Mouse (Mus musculus): ENCODE measurements around the gene P4ha1.
"Not testable (repeated sequence)": the region's sequence is repeated elsewhere in the genome, so short reads cannot be mapped to it uniquely, and the experiment has no call there.

The P4ha1 gene

DNA sequence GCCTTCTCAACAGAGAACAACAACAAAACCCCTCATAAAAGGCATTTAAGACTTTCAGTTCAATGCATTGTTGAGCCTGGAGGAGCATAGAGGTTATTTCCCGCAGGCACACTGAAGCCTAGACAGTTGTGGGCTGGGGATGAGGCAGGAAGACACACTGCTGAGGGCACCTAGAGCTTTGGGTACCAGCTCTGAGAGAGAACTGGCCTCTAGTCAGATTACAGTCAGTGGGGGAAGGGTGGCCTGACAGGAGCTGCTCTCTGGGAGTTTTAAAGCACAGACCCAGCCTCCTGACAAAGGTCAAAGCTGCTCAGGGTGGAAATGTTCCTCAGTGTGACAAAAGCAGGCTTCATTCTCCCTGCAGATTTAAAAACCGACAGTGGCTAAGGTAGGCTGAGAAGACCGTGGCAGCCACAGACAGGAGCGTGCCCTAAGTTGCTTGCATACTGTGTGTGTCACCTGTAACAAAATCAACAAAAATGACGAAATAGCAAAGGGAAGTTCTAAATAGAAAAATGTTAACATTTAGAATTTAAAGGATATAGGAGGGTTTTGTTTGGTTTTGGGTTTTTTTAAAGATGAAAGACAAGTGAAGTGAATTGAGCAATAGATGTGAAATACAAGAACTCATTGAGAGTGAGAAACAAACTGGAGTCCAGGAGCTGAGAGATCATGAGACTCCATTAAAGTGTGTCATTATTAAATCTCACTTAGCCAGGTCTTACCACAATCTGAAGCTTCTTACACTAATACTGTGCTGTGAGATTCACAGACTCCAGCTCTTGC lies 42.9 kb downstream of the P4ha1 start:
- in situ Hi-C loops (cut with MboI; ENCODE audit: low sequenced_read_pairs): no loop called here

DNA sequence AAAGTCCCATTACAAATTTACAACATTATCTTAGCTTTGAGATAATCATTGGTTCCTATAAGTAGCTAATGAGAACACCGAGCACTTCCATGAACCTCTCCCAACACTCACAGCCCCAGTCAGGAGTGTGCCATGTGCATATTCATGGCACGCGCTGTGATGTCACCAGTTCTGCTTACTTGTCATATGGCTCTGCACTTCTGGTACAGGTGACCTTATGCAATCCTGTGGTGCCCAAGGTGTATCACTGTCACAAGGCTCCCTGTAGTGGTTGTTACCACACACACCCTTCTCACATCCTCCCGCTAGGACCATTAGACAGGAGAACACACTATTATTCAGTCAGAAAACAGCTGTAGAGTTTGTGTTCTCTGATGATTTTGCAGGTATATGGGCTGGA lies 43.6 kb downstream of the P4ha1 start:
- in situ Hi-C loops (cut with MboI; ENCODE audit: low sequenced_read_pairs): no loop called here

DNA sequence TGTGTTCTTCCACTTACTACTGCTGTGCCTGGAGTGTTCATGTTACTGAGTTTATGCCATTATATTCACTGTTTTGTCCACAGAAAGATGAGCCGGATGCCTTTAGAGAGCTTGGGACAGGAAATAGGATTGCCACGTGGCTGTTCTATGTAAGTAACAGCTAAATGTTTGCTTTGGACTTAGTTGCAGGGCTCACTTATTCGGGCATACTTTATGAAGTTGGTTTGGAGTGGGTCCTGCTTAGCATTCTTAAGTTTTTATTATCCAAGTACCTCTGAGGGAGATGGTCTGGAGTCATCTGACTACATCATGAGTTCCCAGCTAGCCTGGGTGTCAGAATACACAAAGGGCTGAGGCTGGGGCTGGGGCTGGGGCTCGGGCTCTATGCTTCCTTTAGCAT lies 44.1 kb downstream of the P4ha1 start:
- in situ Hi-C loops (cut with MboI; ENCODE audit: low sequenced_read_pairs): no loop called here

DNA sequence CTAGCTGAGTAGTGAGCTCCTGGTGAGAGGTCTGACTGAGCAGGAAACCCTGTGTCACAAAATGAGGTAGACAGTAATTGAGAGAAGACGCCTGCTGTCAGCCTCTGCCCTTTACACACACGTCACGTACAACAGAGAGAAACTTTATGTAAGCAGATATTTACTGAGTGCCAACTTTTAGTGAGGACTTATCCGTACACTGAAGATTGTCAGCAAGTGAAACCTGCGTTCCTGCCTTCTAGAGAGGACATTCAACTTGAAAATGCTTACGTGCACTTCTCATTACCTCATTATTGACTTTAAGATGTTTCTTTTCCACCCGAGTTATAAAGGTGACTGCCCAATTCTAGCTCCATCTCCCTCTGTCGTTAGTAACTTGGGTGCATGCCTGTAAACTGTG lies 45.6 kb downstream of the P4ha1 start:
- in situ Hi-C loops (cut with MboI; ENCODE audit: low sequenced_read_pairs): no loop called here

DNA sequence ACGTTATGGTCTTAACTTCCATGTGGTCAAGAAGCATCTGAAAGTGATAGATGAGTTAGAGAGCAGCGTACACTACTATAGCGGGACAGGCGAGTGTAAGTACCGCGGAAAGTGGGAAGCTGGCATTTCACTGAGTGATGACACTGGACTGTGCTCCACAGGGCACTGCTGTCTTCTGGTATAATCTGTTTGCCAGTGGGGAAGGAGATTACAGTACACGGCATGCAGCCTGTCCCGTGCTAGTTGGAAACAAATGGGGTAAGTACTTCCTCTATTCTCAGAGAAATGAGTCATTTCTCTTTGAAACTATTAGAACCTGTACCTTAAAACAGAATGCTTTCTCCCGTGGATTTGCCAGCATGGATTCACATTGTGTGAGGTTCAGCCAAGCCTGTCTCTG lies 46.3 kb downstream of the P4ha1 start:
- in situ Hi-C loops (cut with MboI; ENCODE audit: low sequenced_read_pairs): no loop called here

DNA sequence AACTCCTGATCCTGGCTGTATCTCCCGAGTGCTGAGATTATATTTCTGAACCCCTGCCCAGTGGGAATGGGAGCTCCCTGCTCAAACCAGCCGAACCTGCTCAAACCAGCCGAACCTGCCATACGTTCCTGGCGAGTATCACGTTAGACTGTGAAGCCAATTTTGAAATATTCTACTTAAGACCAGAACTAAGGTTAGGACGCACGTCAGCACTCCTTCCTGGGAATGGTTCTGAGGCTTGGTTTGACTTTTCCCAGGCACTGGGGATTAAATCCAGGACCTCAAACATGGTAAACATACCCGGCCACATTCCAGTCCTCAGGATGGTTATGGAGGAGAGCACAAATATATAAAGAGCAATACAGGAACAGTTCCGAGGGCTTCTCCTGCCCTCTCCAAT lies 54.8 kb downstream of the P4ha1 start:
- in situ Hi-C loops (cut with MboI; ENCODE audit: low sequenced_read_pairs): no loop called here

DNA sequence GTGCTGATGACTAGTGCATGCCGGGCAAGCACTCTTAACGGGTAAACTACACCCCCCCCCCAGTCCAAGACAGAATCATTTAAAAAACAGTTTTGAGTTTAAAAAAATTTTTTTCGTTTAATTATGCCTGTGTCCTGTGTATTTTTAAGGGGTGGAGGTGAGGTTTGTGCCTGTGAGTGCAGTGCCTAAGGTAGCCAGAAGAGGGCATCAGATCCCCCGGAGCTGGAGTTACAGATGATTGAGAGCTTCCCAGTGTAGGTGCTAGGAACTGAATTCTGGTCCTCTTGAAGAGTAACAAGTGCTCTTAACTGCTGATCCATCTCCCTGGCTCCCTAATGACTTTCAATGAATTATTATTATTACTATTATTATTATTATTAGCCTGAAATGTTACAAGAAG lies 55.6 kb downstream of the P4ha1 start:
- in situ Hi-C loops (cut with MboI; ENCODE audit: low sequenced_read_pairs): no loop called here

DNA sequence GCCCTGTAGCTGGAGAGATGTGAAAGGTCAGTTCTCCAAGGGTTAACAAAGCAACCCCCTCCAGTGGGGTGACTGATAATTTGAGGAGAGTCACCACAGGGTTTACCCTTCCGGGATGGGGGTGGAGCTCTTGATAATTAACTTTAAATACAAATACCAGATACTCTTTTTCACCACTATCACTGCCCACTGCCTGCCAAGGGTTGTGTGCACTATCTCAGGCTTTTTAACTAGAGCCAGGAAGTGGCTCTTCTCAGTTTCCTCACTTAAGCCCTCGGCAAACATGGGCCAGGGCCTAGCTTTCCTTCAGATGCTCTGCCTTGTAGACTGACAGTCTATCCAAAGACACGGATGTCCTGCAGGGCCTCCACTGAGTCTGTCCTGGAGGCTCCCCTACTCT lies 56.8 kb downstream of the P4ha1 start:
- in situ Hi-C loops (cut with MboI; ENCODE audit: low sequenced_read_pairs): no loop called here

DNA sequence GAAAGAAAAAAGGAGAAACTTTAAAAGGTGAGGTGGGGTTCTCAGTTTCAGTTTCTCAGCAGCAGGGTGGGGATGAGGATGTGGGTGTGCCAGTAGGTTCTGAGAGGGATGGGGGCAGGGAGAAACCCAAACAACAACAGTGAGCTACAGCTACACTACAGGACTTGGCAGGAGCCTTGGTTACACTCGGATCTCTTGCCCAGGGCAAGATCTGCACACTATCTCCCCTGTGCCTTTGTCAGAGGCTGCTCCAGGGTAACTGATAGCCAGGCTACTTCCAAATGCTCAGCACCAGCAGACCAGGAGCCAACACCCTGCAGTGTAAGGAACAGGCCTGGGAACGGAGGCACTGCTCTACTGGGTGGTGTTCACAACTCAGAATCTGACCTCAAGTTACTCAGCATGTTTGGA lies 57.3 kb downstream of the P4ha1 start:
- in situ Hi-C loops (cut with MboI; ENCODE audit: low sequenced_read_pairs): no loop called here

DNA sequence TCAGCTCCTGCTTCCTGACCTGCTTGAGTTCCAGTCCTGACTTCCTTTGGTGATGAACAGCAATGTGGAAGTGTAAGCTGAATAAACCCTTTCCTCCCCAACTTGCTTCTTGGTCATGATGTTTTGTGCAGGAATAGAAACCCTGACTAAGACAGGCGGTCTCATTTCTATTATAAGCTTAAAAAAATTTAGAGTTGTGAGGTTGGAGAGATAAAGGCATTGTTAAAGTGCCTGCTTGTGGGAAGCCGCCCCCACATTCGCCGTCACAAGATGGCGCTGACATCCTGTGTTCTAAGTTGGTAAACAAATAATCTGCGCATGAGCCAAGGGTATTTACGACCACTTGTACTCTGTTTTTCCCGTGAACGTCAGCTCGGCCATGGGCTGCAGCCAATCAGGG lies 58.5 kb downstream of the P4ha1 start:
- in situ Hi-C loops (cut with MboI; ENCODE audit: low sequenced_read_pairs): not testable (repeated sequence)

DNA sequence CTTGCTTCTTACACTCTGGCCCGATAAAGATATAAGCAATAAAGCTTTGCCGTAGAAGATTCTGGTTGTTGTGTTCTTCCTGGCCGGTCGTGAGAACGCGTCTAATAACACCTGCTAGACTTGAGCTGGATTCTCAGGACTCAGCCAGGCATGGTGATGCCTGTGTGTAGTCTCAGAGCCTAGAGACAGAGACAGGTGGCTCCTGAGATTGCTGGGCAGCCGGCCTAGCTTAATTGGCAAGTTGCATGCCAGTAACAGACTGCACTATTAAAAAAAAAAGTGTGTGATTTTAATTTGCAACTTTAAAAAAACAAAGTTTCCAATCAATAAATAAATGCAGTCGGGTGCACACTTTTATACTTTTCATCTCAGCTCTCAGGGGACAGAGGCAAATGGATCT lies 63.9 kb downstream of the P4ha1 start:
- in situ Hi-C loops (cut with MboI; ENCODE audit: low sequenced_read_pairs): no loop called here

DNA sequence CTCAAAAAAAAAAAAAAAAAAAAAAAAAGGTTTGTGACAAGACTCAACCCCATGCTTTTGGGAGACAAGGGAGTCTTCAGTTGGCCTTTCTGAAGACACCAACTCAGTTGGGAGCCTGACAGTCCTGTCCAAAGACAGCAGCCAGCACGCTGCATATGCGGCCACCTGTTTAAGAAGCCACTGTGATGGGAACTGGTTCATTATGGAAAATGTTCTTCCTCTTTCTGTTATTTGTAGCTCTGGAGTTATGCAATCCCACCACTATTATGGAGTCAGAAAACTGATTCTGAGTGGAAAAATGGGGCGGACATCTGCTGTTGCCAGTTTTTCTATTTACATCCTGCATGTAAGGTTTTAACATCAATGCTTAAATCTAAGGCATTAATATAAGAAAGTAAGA lies 66.6 kb downstream of the P4ha1 start:
- in situ Hi-C loops (cut with MboI; ENCODE audit: low sequenced_read_pairs): no loop called here

DNA sequence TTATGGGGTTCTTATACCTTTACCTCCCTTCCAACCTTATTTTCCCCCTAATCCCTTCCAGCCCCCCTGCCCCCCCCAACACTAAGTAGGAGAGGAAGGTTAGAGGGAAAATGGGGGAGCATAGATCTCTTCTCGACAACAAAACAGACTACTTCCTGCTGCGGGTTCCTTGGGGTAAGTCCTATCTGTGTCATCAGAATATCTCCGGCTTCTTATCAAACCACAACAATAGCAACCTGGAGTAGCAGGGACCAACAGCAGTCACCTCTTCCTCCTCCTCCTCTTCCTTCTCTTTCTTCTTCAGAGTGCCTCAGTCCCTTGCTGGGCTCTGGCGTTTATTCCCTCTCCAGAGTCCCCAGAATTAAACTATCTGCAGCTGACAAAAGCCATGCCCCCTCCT lies 68.8 kb downstream of the P4ha1 start:
- in situ Hi-C loops (cut with MboI; ENCODE audit: low sequenced_read_pairs): no loop called here

DNA sequence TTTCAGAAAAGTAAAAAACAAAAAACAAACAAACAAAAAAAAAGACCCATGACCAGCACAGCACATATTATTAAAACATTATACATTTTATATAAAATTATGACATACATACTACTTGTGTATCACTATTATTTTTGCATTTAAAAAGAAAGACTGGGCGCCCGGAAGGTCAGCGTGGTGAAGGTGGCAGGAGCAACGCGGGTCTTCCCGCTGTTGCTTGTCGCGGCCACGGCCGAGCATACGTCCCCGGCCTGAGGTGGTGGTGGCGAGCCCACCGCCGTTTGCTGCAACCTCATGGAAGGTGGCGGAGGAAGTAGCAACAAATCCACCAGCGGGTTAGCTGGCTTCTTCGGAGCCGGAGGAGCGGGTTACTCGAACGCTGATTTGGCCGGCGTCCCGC lies 72.4 kb downstream of the P4ha1 start, which contains the start of gene Gm10273:
Gene Gm10273 (plus strand): TSS at position 172 of the 400 bp plus-strand sequence.
- in situ Hi-C loops (cut with MboI; ENCODE audit: low sequenced_read_pairs): not testable (repeated sequence)

DNA sequence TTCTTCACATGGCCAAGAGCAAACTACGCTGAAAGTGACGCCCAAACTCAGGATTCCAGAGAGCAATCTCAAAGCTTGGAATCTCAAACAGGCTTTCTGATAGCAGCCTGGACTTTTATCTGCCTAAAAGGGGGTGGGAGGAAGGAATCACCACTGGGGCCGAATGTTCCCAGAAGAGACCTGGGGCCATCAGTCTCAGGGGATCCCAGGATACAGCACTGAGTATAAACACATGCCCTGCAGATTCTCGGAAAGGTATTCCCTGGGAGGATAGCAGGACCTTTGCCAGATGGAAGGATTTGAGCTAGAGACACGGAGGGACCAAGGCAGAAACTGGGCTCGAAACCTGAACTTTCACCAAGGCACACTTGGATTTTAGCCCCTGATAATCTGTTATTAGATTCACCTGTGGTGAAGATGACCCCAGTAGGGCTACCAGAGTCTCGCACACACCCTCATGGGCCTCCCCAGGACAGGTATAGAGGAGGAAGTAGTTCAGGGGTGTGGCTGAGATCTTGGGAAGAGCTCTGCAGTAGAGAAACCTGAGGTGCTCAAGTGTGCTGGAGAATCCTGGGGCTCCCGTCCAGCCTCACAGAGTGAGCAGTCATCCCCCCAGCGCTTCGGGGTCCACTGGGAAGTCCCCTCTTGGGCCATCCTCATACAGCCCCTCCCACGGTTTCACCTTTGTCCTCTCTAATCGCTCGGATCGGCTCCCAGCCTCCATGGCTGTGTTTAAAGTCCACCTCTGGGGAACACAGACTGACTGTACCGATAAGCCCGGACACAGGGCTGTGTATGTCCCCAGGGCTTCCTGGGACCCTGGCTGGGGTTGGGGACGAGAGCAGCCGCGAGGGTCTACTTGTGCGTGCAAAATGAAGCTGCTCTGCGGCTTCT lies 80.0 kb downstream of the P4ha1 start, which contains the start of gene Pla2g12b:
Gene Pla2g12b (plus strand): TSS at position 762 of the 894 bp plus-strand sequence.
- in situ Hi-C loops (cut with MboI; ENCODE audit: low sequenced_read_pairs): no loop called here

DNA sequence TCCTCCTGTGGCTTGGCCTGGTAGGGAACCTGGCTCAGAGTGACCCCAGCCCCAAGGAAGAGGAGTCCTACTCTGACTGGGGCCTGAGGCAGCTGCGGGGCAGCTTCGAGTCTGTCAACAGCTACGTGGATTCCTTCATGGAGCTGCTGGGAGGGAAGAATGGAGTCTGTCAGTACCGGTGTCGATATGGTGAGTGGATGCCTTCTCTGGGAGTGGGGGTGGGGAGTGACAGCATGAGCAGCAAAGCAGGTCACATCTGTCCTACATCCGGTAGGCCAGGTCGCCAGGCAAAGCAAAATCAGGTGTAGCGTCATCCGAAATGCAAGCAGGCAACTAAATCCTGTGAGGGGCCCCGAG lies 80.7 kb downstream of the P4ha1 start:
- in situ Hi-C loops (cut with MboI; ENCODE audit: low sequenced_read_pairs): no loop called here

DNA sequence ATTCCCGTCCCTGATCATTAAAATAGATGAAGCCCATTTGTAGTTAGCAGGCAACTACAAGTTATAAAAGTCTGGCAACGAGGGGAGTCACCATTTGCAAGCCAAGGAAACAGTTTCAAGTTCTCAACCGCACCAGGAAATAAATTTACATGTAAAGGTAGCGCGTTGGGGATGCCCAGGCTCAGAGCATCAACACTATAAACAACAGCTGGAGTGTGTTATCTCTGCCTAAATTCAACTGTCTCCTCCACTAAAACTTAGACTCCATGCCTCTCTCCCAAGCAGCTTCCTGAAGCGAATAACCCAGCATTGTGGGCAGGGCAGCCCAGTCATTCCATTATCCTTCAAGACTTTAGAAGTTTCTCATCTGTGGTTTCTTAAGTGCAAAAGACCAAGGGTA lies 85.4 kb downstream of the P4ha1 start:
- in situ Hi-C loops (cut with MboI; ENCODE audit: low sequenced_read_pairs): no loop called here

DNA sequence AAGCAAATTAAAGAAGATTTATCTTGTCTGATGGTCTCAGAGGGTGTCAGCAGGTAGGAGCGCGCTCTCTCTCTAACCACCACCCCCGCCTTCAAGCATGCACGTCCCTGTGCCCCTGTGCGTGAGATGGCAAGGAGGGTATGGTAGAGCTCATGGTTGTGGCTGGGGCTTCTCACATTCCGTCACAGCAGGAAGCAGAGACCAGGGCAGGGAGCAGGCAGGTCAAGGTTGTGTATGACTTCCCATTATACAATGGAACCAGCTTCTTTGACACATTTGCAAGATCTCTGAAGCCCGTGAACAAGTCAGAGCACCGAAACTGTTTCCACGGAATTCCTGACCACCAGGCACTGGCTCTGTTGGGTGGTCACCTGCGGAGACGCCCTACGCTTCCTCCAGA lies 87.2 kb downstream of the P4ha1 start:
- in situ Hi-C loops (cut with MboI; ENCODE audit: low sequenced_read_pairs): no loop called here

DNA sequence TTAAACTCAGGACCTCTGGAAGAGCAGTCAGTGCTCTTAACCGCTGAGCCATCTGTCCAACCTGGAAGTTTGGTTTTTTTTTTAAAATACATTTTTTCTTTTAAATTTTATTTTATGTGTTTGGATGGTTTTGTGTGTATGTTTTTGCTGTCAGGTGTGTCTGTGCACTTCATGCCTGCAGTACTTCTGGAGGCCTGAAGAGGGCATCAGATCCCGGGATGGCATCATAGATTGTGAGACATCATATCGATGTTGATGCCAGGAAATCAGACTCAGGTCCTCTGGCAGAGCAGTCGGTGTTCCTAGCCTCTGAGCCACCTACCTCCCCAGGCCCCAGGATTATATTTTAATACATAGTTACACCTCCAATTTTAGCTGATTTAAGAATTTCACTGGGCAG lies 90.6 kb downstream of the P4ha1 start:
- in situ Hi-C loops (cut with MboI; ENCODE audit: low sequenced_read_pairs): no loop called here

DNA sequence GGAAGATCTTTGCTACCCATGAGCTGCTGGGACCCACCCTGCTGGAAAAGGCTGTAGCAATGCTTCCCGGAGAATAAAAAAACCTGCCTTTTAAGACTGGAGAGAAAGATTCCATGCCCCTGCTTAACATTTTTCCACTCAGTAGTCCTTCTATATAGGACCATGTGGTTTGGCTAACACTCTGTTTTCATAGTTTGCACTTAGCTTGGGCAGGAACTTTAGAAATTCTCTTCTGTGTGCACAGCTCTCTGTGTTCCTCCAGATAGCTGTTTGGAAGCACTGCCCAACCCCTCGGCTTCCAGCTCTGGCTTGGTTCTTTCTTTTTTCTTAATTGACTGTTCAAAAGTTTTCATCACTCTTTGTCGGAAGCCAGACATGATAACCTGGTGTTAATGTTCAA lies 93.5 kb downstream of the P4ha1 start:
- in situ Hi-C loops (cut with MboI; ENCODE audit: low sequenced_read_pairs): no loop called here

DNA sequence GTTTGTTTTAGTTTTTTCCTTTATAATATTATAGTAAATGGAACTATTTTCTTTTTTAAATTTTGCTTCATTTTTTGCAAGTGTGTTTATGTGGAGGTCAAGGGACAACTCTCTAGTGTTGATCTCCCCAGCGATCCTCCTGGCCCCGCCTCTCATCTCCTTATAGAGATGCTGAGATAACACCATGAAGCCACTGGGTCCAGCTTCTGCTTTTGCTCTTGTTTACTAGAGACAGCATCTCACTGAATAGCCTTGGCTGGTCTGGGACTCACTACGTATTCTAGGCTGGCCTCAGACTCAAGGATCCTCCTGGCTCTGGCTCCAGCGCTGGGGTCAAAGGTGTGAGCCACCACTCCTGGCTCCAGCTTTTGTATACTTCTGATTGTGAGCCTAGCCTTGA lies 96.4 kb downstream of the P4ha1 start:
- in situ Hi-C loops (cut with MboI; ENCODE audit: low sequenced_read_pairs): no loop called here
